Mouse (Mus musculus) lung, postnatal 36 days (tissue): ENCODE data around the gene Fsd2.

Source experiments
- DNase-seq: peaks from one replicate; pipeline ENCODE4 v3.0.0; 2022; ENCODE audit warnings: mixed read lengths

Fsd2 gene

DNA sequence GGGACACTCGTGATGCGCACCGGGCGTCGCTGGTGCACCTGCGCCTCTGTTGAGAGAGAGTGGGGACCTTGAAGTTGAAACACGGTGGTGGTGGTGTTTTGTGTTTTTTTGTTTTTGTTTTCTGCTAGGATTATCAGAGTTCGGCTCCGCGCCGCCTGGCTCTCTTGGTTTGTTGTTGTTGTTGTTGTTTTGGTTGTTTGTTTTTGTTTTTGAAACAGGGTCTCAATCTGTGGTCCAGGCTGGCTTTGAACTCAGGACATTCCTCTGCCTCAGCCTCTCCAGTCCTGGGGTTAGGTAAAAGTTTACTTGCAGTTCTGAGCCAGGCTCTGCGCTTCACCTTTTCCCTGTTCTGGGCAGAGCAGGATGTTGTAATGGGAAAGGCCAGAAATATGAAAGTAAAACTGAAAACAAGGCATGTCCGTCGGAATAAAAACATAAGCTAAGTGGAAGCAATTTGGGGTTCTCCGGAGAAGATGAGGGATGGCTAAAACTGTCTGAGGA is 5.2 kb upstream of the Fsd2 start:
- peak; percentile 45 for DNase-seq

GRCm38 (mm10) chr7:81571108-81571940 is 4.6 kb upstream of the Fsd2 start, which contains the start of gene Whamm:
Whamm (plus strand) TSS chr7:81571266.
- DNase-seq: peak; percentile 98

GRCm38 (mm10) chr7:81570752-81571107 is 4.0 kb upstream of the Fsd2 start:
- DNase-seq: no peak

GRCm38 (mm10) chr7:81570271-81570670 is 3.5 kb upstream of the Fsd2 start:
- DNase-seq: no peak

GRCm38 (mm10) chr7:81569851-81570250 is 3.1 kb upstream of the Fsd2 start:
- DNase-seq: no peak

DNA sequence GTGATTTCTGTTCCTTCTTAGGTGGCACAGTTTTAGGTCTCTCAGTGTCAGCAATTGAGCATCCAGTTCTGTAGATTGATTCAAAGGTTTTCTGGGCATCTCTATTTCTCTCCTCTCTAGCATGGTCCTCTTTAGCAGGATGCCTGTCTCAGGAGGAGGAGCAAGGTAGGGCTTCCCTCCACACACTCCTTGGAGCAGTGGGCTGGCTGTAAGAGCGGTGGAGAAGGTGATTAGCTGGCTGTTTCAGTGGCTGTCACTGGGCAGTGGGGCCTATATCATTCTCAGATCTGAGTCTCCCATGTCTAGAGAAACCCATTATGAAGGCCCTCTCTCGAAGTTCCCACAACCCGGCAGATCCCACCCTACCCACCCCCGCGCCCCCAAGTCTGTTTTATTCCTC is 652 bp upstream of the Fsd2 start:
- no peak for DNase-seq

- no peak for DNase-seq
These were observed 412 bp downstream of the Fsd2 start for GRCm38 (mm10) chr7:81566332-81566731.

- no peak for DNase-seq
These were observed 1.2 kb downstream of the Fsd2 start for GRCm38 (mm10) chr7:81565381-81566055.

- DNase-seq: no peak
These were observed 2.0 kb downstream of the Fsd2 start for GRCm38 (mm10) chr7:81564766-81565165.

DNA sequence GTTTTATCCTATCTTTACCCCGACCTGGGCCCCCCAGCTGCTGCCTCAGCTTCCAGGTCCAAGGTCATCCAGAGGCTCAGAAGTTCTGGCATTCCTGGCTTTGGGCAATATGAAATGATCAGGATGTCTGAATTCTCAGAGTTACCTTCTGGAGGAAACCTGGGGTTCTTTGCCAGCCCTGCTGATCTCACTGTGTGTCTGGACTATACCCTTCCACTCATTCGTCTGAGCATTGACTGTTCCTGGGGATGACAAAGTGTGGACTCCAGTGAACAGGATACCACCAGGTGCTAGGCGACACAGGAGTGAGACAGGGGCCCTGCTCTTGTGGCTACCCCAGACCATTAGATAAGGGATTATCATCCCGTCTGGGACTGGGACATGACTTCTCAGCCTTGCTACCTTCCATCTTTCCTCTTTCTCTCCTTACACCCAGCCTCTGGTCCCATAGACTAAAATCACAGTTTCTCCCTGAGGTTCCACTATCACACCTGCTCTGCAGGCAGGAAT is 3.2 kb downstream of the Fsd2 start:
- no peak for DNase-seq

DNA sequence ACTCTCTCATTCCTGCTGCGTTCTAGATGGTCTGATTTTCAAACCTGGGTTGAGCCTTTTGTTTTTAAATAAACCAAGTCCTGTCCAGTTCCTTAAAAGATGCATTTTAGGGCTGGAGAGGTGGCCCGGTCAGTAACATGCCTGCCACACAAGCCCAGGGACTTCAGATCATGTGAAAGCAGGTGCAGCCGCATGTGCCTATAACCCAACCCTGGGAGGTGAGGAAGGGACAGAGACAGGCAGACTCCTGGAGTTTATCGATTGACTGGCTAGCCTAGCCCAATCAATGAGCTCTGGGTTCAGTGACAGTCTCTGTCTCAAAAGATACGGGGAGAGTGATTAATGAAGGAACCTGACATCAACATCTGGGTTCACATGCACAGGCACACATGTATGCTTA is 5.5 kb downstream of the Fsd2 start:
- DNase-seq: no peak

GRCm38 (mm10) chr7:81560101-81561049 is 6.4 kb downstream of the Fsd2 start:
- peak; percentile 13 for DNase-seq

GRCm38 (mm10) chr7:81559231-81559980 is 7.3 kb downstream of the Fsd2 start:
- DNase-seq: no peak

DNA sequence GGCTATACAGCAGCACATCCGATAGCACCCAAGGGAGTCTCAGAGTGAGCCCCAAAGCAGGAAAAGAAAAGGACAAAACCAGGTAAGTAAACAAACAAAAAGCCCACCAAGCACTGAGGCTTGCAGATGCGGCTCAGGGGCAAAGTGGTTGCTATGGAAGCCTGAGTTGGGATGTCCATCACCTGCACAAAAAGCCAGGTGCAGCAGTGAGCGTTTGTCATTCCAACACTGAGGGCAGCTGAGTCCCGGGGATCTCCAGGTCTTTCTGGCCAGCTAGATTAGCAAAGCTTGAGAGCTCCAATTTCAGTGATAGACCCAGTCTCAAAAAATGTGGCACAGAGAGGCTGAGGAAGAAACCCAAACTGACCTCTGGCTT is 8.8 kb downstream of the Fsd2 start:
- no peak for DNase-seq

DNA sequence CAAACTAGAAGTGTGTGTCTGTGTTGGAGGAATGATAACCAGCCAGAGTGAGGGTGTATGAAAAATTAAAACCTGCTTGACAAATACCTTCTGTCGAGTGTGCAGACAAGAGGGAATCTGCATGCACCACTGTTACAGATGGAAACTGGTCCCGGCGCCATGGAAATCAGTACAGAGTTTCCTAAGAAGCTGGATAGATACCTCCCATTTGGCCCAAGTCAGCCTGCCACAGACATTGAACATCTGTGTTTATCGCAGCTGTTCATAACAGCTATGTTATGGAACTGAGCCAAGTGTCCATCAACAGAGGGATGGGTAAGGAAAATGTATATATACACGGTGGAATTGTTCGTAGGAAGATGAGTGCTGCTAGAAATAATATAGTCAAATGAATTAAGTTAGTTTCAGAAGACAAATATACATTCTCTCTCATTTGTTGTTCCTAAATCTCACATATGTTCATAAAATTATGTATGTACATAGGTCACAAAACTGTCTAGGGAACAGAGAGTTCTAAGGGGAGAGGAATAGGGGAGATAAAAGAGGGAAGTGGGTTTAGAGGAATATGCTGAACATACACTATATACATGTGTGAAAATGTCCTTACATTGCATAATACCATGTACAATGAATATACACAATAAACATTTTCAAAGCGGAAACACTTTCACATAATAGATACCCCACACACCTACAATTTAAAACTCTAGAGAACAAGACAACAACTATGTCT is 9.3 kb downstream of the Fsd2 start:
- peak; percentile 72 for DNase-seq

GRCm38 (mm10) chr7:81556839-81557238 is 9.9 kb downstream of the Fsd2 start:
- no peak for DNase-seq

GRCm38 (mm10) chr7:81554369-81554768 is 12.4 kb downstream of the Fsd2 start:
- peak; percentile 61 for DNase-seq

DNA sequence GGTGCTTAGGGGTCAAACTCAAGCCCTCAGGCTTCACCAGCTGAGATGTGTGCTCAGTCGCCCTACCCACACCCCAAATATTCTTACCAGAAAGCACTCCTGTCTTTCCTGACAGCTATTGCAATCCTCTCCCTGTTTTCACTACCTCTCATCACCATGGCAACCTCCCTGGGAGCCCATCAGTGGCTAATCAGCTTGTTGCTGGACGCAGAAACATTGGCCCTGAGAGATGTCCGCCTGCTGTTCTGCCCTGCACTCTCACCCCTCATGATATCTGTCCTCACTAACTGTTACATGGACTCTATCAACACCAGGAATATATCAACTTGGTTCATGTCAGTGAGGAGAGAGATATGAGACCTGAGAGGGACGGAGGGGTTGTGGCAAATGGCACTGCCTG is 13.2 kb downstream of the Fsd2 start:
- no peak for DNase-seq

- DNase-seq: peak; percentile 20
These were observed 17.9 kb downstream of the Fsd2 start for GRCm38 (mm10) chr7:81548864-81549263.

GRCm38 (mm10) chr7:81542934-81543333 is 23.8 kb downstream of the Fsd2 start:
- DNase-seq: no peak

GRCm38 (mm10) chr7:81541924-81542524 is 24.7 kb downstream of the Fsd2 start:
- DNase-seq: peak; percentile 32
